Mouse (Mus musculus): Measurements from ENCODE around the gene Parp12. TPM values are rescaled to one million over a fixed set of nuclear protein-coding genes. Genes with fewer than 3 reads are reported as not detected.

The Parp12 gene
- polyA plus RNA-seq, 1 experiment from 2014 or later = 10.2 TPM

DNA sequence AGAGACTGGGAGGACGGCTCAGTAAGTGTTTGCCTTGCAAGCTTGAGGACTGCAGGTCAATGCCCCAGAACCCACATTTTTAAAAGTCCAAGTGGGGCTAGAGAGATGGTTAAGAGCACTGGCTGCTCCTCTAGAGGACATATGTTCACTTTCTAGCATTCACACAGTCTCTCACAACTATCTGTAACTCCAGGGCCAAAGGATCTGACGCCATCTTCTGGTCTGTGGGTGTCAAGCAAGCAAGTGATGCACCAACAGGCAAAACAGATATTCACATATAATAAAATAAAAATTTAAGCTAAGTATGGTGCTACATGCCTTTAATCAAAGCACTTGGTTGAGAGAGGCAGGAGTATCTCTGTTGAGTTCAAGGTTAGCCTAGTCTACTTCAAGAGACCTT, 11.3 kb downstream of the Parp12 start:
- H3K4me2 ChIP-seq = no peak overlapping the region
- H3K27me3 ChIP-seq = no peaks in the 10 kb centered on the region
- WGBS = 47% methylated on average over 2 of the region's 2 CpGs
- ATAC-seq (ENCODE audit: borderline replicate concordance, extremely low read depth, low FRiP score, low TSS enrichment) = no peak
- H3K36me3 ChIP-seq = no peaks in the 10 kb centered on the region; the same call in 1 of the 2 replicates
- no peaks in the 10 kb centered on the region for H3K4me1 ChIP-seq
- H3K9ac ChIP-seq = no peak overlapping the region
- H3K4me3 ChIP-seq = no peak overlapping the region
- no peak overlapping the region for H3K27ac ChIP-seq
- no peaks in the 10 kb centered on the region for H3K9me3 ChIP-seq

DNA sequence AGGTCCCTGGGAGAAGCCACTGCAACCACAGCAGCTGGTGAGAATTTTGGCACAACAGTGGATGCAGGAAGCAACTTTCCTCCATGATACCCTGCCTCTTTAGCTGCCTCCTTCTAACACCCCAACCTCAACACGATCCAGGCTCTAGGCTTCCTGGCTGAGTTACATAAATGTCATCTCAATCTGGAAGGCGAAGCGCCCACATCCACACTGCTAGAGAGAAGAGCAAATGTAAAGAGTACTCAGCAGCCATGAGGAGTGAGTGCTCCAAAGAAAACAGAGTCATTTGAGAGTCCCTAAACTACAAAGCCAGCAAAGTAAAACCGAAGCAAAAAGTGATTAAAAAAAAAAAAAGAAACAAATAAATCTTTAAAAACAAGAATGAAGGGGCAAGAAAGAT, 13.5 kb downstream of the Parp12 start:
- H3K36me3 ChIP-seq = no peaks in the 10 kb centered on the region; the same call in 1 of the 2 replicates
- H3K4me2 ChIP-seq = no peak overlapping the region
- H3K4me3 ChIP-seq = no peak overlapping the region
- H3K9ac ChIP-seq = no peak overlapping the region
- WGBS = 74% methylated on average over 4 of the region's 4 CpGs
- no peaks in the 10 kb centered on the region for H3K9me3 ChIP-seq
- no peaks in the 10 kb centered on the region for H3K27me3 ChIP-seq
- ATAC-seq (ENCODE audit: borderline replicate concordance, extremely low read depth, low FRiP score, low TSS enrichment) = no peak
- no peak overlapping the region for H3K27ac ChIP-seq
- no peaks in the 10 kb centered on the region for H3K4me1 ChIP-seq

DNA sequence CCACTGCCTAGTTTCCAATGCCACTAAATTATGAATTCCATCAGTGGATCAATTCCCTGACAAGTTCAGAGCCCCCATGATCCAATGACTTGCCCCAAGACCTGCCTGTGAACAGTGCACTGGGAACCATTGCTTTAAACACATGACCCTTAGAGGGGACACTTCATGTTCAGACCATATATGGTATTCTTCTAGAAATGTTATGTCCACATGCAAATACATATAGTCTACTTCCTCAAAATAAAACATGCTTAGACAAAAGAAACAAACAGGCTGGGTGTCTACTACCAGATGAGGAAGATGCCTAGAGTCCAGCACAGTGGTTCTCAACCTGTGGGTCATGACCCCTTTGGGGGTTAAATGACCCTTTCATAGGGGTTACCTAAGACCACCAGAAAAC, 41.7 kb downstream of the Parp12 start:
- Histone ChIP-seq H3K4me2 (no peak overlapping the region), H3K4me1 (no peaks in the 10 kb centered on the region), H3K27me3 (no peaks in the 10 kb centered on the region), H3K4me3 (no peak overlapping the region), H3K9ac (no peak overlapping the region), H3K36me3 (no peaks in the 10 kb centered on the region), H3K9me3 (no peaks in the 10 kb centered on the region), H3K27ac (no peak overlapping the region)
- ATAC-seq (ENCODE audit: borderline replicate concordance, extremely low read depth, low FRiP score, low TSS enrichment) = no peak

DNA sequence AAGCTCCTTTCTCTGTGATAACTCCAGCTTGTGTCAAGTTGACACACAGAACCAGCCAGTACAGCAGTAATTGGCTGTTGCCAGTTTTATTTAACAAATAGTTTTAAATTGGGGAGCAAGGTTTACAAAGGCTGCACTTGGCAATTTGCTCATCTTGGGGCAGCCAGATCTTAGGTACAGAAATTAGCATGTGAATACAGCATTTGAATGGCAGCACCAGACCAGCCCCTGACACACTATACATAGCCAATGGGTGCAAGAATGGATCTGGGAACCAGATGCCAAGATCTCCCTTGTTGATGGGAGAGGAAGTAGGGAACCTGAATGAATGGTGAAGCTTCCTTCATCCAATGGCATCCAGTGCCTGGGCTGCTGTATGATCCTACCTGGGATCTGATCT, 44.0 kb downstream of the Parp12 start:
- H3K9me3 ChIP-seq = no peaks in the 10 kb centered on the region
- H3K4me1 ChIP-seq = no peaks in the 10 kb centered on the region
- no peaks in the 10 kb centered on the region for H3K36me3 ChIP-seq
- H3K27ac ChIP-seq = no peak overlapping the region
- no peaks in the 10 kb centered on the region for H3K27me3 ChIP-seq
- ATAC-seq (ENCODE audit: borderline replicate concordance, extremely low read depth, low FRiP score, low TSS enrichment) = no peak
- H3K4me3 ChIP-seq = no peak overlapping the region
- no peak overlapping the region for H3K9ac ChIP-seq
- H3K4me2 ChIP-seq = no peak overlapping the region

DNA sequence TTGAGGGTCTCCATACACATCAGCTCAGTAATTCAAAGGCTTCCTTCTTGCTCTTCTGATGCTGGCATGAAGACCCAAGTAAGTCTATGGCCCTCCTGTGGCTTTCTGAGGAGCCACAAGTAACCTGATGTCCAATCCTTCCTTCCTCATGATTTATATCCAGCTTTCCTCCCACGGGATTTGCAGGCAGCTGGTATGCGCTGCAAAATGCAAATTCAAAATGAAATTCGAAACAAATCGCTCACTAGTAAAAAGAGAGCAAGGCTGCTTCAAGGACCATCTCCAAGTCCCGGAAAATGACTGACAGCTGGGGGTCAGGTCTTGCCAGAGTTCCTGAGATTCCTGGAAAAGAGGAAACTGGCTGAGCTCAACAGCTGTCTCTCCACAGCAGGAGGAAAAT, 45.5 kb downstream of the Parp12 start:
- Histone ChIP-seq H3K27ac (no peak overlapping the region), H3K27me3 (no peaks in the 10 kb centered on the region), H3K4me2 (no peak overlapping the region), H3K4me3 (no peak overlapping the region), H3K9me3 (no peaks in the 10 kb centered on the region), H3K36me3 (no peaks in the 10 kb centered on the region), H3K9ac (no peak overlapping the region), H3K4me1 (no peaks in the 10 kb centered on the region)
- no peak for ATAC-seq (ENCODE audit: borderline replicate concordance, extremely low read depth, low FRiP score, low TSS enrichment)
- WGBS = 41% methylated on average over 5 of the region's 5 CpGs

DNA sequence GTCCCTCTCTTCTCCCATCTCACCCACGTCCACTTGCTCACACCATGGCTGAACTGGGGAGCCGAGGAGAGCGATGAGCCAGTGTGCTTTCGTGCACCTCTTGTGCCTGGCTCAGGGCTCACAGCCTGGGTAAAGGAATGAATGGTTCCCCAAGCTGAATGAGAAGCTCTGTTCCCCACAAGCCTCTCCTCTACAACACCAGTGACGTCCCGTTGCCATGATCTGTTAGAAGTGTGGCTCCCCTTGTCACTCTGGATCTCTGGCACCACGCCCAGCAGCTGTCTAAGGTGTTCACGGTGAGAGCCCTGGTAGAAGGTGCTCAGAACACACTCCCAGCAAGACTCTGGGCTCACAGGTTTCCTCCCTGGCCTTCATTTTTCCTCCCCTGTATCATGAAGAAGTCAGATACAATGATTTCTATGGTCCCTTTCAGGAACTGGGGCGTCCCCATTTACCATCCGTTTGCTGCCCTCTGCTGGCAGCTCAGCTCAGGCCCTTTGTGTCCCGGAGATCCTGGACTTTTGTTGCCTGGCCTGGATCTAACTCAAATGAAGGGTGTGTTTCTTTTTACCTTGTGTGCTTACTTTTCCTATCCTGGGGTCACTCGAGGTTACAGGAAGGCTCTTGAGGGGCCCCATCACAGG, 51.1 kb downstream of the Parp12 start:
- Histone ChIP-seq H3K4me1 (0 out of 2 replicates have a peak, but pooled peaks cover 3% of the 10 kb centered on the region), H3K4me3 (no peak overlapping the region), H3K36me3 (no peaks in the 10 kb centered on the region), H3K9me3 (no peaks in the 10 kb centered on the region), H3K9ac (no peak overlapping the region), H3K27ac (no peak overlapping the region), H3K4me2 (no peak overlapping the region), H3K27me3 (no peaks in the 10 kb centered on the region)
- 30% methylated on average over 12 of the region's 12 CpGs for WGBS
- peak; percentile 74; the same call in 1 of the 2 replicates for ATAC-seq (ENCODE audit: borderline replicate concordance, extremely low read depth, low FRiP score, low TSS enrichment)

DNA sequence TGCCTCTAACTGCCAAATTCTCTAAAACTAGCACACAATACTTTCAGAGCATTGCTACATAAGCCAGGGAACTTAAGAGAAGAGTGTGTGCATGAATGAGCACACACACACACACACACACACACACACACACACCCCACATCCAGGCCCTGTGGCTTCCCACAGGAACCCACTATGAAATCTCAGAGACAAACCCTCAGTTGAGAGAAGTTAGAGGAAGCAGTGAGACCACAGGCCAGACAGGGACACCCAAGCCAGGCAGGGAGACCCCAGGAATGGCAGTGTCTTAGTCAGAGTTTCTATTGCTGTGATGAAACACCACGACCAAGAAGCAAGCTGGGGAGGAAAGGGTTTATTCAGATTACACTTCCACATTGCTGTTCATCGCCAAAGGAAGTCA, 54.6 kb downstream of the Parp12 start:
- Histone ChIP-seq H3K36me3 (no peaks in the 10 kb centered on the region), H3K4me3 (no peak overlapping the region), H3K9ac (no peak overlapping the region), H3K27ac (no peak overlapping the region), H3K4me1 (peaks cover 24% of the 10 kb centered on the region), H3K4me2 (no peak overlapping the region), H3K9me3 (no peaks in the 10 kb centered on the region), H3K27me3 (no peaks in the 10 kb centered on the region)
- WGBS = 46% methylated on average over 2 of the region's 2 CpGs
- ATAC-seq (ENCODE audit: borderline replicate concordance, extremely low read depth, low FRiP score, low TSS enrichment) = no peak

DNA sequence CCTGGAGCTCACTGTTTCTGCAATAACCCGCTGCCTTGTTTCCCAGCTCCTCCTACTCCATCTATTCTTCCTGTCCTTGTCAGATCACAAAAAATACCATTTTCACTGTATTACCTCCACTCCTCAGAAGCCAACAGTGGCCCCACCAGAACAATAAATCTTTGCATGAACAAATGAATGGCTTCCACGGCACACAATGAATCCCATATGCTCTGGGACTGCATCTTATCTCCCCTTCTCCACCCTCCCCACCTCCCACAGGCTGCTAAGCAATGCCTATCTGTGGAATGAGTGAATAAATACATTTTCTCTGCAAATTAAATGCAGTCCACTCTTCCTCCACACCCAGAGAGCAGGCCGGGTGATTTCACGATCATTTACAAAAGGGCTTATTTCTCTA, 57.0 kb downstream of the Parp12 start:
- H3K9ac ChIP-seq = no peak overlapping the region
- H3K9me3 ChIP-seq = no peaks in the 10 kb centered on the region
- WGBS = 45% methylated on average over 4 of the region's 4 CpGs
- no peak overlapping the region for H3K4me3 ChIP-seq
- H3K4me2 ChIP-seq = no peak overlapping the region
- H3K27ac ChIP-seq = no peak overlapping the region
- H3K4me1 ChIP-seq = peaks cover 20% of the 10 kb centered on the region
- no peaks in the 10 kb centered on the region for H3K36me3 ChIP-seq
- H3K27me3 ChIP-seq = no peaks in the 10 kb centered on the region
- ATAC-seq (ENCODE audit: borderline replicate concordance, extremely low read depth, low FRiP score, low TSS enrichment) = no peak

DNA sequence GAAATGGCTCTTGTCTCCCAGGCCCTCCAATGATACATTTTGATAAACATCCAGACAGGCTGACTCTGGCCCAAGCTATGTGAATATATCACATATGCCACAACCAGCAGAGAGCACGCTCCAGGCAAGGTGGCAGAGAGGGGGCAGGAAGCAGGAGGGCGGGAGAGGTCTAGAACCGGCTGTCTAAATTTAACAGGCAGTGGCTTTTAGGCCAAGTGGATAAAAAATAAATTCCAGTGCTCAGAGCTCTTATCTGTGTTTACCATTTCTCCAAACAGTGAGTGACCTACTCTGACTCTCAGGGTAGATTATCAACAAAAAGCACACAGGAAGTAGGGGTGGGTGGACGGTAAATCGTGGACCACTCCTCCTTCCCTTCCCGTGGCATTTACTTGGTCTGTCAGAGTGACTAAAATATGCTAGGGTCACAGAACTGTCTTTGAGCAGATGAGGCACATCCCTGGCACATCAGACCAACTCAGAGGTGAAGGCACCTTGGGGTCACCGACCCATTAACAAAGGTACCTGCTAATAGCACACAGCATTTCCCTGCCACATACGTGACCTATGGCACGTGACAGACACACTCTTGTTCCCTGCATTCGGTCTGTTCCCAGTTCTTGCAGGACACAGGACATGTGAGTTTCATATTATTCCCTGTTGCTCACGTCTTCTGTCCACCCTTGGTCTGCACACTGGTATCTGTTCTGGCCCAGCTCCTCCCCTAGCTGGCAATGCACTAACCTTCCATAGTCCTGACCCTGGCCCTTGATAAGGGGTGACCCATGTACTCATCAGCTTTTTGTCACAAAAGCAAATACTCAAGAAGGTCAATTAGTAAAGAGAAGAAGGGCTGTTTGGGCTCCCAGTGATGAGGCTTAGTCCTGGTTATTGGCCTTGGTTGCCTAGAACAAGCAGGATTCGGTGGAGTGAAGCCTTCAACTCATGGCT, 58.3 kb downstream of the Parp12 start:
- Histone ChIP-seq H3K4me1 (peaks cover 25% of the 10 kb centered on the region), H3K9ac (no peak overlapping the region), H3K4me2 (no peak overlapping the region), H3K36me3 (no peaks in the 10 kb centered on the region), H3K27ac (peak overlapping the region; percentile 55), H3K9me3 (no peaks in the 10 kb centered on the region), H3K4me3 (no peak overlapping the region), H3K27me3 (no peaks in the 10 kb centered on the region)
- WGBS = 20% methylated on average over 12 of the region's 12 CpGs
- peak; percentile 53; the same call in 1 of the 2 replicates for ATAC-seq (ENCODE audit: borderline replicate concordance, extremely low read depth, low FRiP score, low TSS enrichment)

DNA sequence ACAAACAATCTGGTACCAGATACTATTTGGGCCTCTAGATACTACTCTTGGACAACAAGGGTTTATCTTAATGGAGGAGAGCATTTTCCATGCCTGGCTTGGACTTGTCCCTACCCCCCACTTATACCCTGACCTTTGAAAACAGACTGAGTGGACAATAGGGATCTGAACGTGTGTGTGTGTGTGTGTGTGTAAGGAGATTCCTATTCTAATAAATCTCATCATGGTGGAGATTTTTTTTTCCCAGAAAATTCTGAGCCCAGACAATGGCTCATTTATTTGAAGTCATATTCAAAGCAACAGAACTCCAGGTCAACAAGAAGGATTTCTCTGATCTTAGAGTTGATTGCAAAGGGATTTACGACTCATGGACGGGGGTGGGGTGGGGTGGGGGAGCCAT, 59.2 kb downstream of the Parp12 start:
- Histone ChIP-seq H3K9me3 (no peaks in the 10 kb centered on the region), H3K9ac (no peak overlapping the region), H3K27me3 (no peaks in the 10 kb centered on the region), H3K4me3 (no peak overlapping the region), H3K4me1 (peaks cover 25% of the 10 kb centered on the region), H3K36me3 (no peaks in the 10 kb centered on the region), H3K27ac (0 out of 2 replicates have a peak overlapping the region, but pooled peaks have one; percentile 8), H3K4me2 (no peak overlapping the region)
- 18% methylated on average over 3 of the region's 3 CpGs for WGBS
- ATAC-seq (ENCODE audit: borderline replicate concordance, extremely low read depth, low FRiP score, low TSS enrichment) = no peak

DNA sequence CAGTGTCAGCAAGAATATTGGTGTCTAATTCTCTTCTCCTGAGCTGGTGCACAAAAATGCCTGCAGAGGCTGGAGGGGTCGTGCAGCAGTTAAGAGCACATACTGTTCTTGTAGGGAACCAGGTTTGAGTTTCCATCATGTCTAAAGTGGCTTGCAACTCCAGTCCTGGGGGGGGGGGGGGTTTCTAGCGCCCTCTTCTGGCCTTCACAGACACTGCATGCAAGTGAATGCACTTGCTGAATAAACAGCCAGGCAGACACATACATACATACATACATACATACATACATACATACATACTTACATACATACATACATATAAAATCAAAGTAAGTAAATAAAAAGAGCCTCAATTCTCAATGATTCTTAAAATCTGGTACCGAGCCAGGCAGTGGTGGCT, 59.8 kb downstream of the Parp12 start:
- no peak for ATAC-seq (ENCODE audit: borderline replicate concordance, extremely low read depth, low FRiP score, low TSS enrichment)
- Histone ChIP-seq H3K9me3 (no peaks in the 10 kb centered on the region), H3K9ac (no peak overlapping the region), H3K36me3 (no peaks in the 10 kb centered on the region), H3K4me2 (no peak overlapping the region), H3K27me3 (no peaks in the 10 kb centered on the region), H3K4me1 (peaks cover 25% of the 10 kb centered on the region), H3K27ac (no peak overlapping the region), H3K4me3 (no peak overlapping the region)
- 50% methylated on average over 3 of the region's 3 CpGs for WGBS

DNA sequence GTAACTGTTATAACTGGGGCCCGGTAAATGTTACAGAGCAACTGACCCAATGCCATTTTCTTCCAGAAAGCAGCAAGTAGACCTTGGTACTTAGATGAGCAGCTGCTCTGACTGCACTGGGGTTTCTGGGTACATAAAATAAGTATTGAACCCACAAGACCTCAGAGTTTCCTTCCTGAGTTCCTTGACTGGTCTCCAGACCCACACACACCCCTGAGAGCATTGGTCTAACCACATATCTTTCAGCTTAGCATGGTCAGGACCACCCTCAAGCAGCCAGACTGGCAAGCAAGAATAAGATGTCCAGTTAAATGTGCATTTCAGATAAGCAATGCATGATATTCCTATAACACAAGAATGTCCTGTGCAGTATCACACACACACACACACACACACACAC, 61.0 kb downstream of the Parp12 start:
- Histone ChIP-seq H3K4me1 (peaks cover 25% of the 10 kb centered on the region), H3K36me3 (no peaks in the 10 kb centered on the region), H3K9me3 (no peaks in the 10 kb centered on the region), H3K27ac (no peak overlapping the region), H3K27me3 (no peaks in the 10 kb centered on the region; the same call in 1 of the 2 replicates), H3K4me2 (no peak overlapping the region), H3K9ac (no peak overlapping the region), H3K4me3 (no peak overlapping the region)
- no peak for ATAC-seq (ENCODE audit: borderline replicate concordance, extremely low read depth, low FRiP score, low TSS enrichment)
- 85% methylated on average over 1 of the region's 1 CpGs for WGBS
